Comparison of ENCODE assay signal across 23 mouse cellular contexts in the genomic region with DNA sequence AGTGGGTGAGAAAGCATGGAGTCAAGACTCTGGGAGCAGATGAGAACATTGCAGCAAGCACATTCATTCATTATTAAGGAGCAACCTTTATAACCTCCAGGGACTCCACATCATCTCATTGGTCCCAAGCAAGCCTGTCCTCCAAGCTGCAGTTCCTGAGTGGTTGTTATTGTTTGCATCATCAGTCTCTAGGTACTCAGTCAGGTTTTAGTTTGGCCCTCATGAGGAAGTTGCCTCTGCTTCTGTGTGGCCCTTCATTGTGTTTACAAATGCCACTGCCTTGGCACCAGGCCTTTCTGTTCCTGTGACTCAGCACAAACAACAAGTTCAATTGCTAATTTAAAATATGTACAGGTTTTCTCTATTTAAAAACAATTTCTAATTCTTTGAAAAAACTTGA.
A peak's percentile ranks its signal among the peaks of the same experiment; 100 is the strongest.
DNase-seq lines count a peak whose midpoint lies in the region; ATAC-seq and TF ChIP-seq lines count a peak whose summit lies in the region.
"Had no signal": no experiment of that assay in that cellular context is flagged by ENCODE, and none has a peak within 500 bp of the region (broad histone marks: within the 10 kb centered on the region; RNA-seq: fewer than 3 reads in every experiment).

No protein-coding gene starts in this region.

- H3K27ac ChIP-seq in lung, postnatal 0 days (ENCODE audit: low read length): no peak overlapping the region
- H3K27ac ChIP-seq in MEL (ENCODE audit: control insufficient read depth, low read depth, low read length): no peak overlapping the region
- no peak overlapping the region for H3K27ac ChIP-seq in hindbrain, embryonic 12.5 days
- H3K27ac ChIP-seq: forebrain, embryonic 13.5 days; heart, embryonic 13.5 days had no signal

- TF ChIP-seq CTCF in lung, postnatal 0 days (IDR thresholded peaks at IDR 0.05): no peak
- TF ChIP-seq CTCF in MEL (IDR thresholded peaks at IDR 0.05 in 2 of 3, conservative IDR thresholded peaks at IDR 0.05 in 1 of 3; ENCODE audit: control insufficient read depth in 1 of 3, insufficient read depth in 1 of 3, low read depth in 2 of 3, low read length in 3 of 3, poor library complexity in 1 of 3, severe bottlenecking in 1 of 3): no peak

- no peaks in the 10 kb centered on the region for H3K36me3 ChIP-seq in lung, postnatal 0 days (ENCODE audit: insufficient read depth, low read length)
- peaks cover 0 to 2% of the 10 kb centered on the region in 2 experiments; a peak in 2 of 4 replicates for H3K36me3 ChIP-seq in MEL (ENCODE audit: control insufficient read depth in 1 of 2, insufficient read depth in 2 of 2, low read length in 2 of 2)
- no peaks in the 10 kb centered on the region for H3K36me3 ChIP-seq in hindbrain, embryonic 12.5 days
- H3K36me3 ChIP-seq: heart, embryonic 13.5 days had no signal

- no peak for TF ChIP-seq EP300 in lung, postnatal 0 days (IDR thresholded peaks at IDR 0.05)
- TF ChIP-seq EP300 in MEL (IDR thresholded peaks at IDR 0.05; ENCODE audit: low read depth in 1 of 2, low read length in 2 of 2): peak in 1 of 2 experiments; percentile 30; a peak in 1 of 4 replicates

- no peak overlapping the region for H3K4me2 ChIP-seq in lung, postnatal 0 days (replicated peaks; ENCODE audit: low read depth, low read length)
- no peak overlapping the region for H3K4me2 ChIP-seq in hindbrain, embryonic 12.5 days (replicated peaks)
- H3K4me2 ChIP-seq: forebrain, embryonic 13.5 days; heart, embryonic 13.5 days had no signal

- no peak overlapping the region for H3K4me3 ChIP-seq in lung, postnatal 0 days (ENCODE audit: low read depth, low read length)
- H3K4me3 ChIP-seq in MEL (ENCODE audit: control insufficient read depth in 1 of 2, insufficient read depth in 1 of 2, low read depth in 2 of 2, low read length in 2 of 2): no peak overlapping the region
- no peak overlapping the region for H3K4me3 ChIP-seq in hindbrain, embryonic 12.5 days
- H3K4me3 ChIP-seq: forebrain, embryonic 13.5 days; heart, embryonic 13.5 days had no signal

- no peak for TF ChIP-seq RAD21 in MEL (IDR thresholded peaks at IDR 0.05; ENCODE audit: low read depth, low read length)

- no peaks in the 10 kb centered on the region for H3K4me1 ChIP-seq in lung, postnatal 0 days (ENCODE audit: insufficient read depth, low read depth, low read length)
- H3K4me1 ChIP-seq in MEL (ENCODE audit: control insufficient read depth in 1 of 2, insufficient read depth in 2 of 2, low read length in 2 of 2): peaks cover 0 to 4% of the 10 kb centered on the region in 2 experiments; a peak in 1 of 4 replicates
- no peaks in the 10 kb centered on the region for H3K4me1 ChIP-seq in hindbrain, embryonic 12.5 days
- H3K4me1 ChIP-seq: forebrain, embryonic 13.5 days; heart, embryonic 13.5 days had no signal

- H3K79me2 ChIP-seq in MEL (ENCODE audit: control insufficient read depth, insufficient read depth, low read length, poor library complexity): no peaks in the 10 kb centered on the region

- no peaks in the 10 kb centered on the region for H3K27me3 ChIP-seq in lung, postnatal 0 days (replicated peaks; ENCODE audit: insufficient read depth, low read length)
- no peaks in the 10 kb centered on the region for H3K27me3 ChIP-seq in MEL (ENCODE audit: control insufficient read depth in 1 of 2, insufficient read depth in 2 of 2, low read length in 2 of 2)
- no peaks in the 10 kb centered on the region for H3K27me3 ChIP-seq in hindbrain, embryonic 12.5 days
- H3K27me3 ChIP-seq: forebrain, embryonic 13.5 days; heart, embryonic 13.5 days had no signal

- no peak for ATAC-seq in lung, postnatal 0 days
- ATAC-seq in hindbrain, embryonic 12.5 days (ENCODE audit: low FRiP score): no peak
- ATAC-seq: CD4-positive, CD25-positive, alpha-beta regulatory T cell, adult 4 months; forebrain, embryonic 13.5 days; forebrain, postnatal 0 days; hindbrain, embryonic 16.5 days; inflammation-experienced regulatory T-cells, adult 6 months had no signal

- no peak overlapping the region for H3K9ac ChIP-seq in lung, postnatal 0 days (replicated peaks; ENCODE audit: low read depth)
- no peak overlapping the region for H3K9ac ChIP-seq in MEL (ENCODE audit: control insufficient read depth, low read depth, low read length, poor library complexity, severe bottlenecking)
- H3K9ac ChIP-seq in hindbrain, embryonic 12.5 days: no peak overlapping the region
- H3K9ac ChIP-seq: forebrain, embryonic 13.5 days; forebrain, postnatal 0 days; heart, embryonic 13.5 days had no signal

- peak; percentile 5 for DNase-seq in lung, postnatal 0 days (ENCODE audit: low spot score)
- DNase-seq in lung, postnatal 4 days: no peak
- peak; percentile 61 for DNase-seq in A20 (ENCODE audit: low read depth, low spot score)
- peak; percentile 92 for DNase-seq in MEL (ENCODE audit: low read depth, low spot score)
- DNase-seq in ZHBTc4 (ENCODE audit: low read depth, low spot score): peak; percentile 19
- no peak for DNase-seq in layer of hippocampus, postnatal 25 days (ENCODE audit: extremely low spot score in 1 of 2, low spot score in 1 of 2)
- DNase-seq in frontal cortex, adult 2 months (ENCODE audit: extremely low spot score in 1 of 2, low spot score in 1 of 2): no peak
- DNase-seq: adrenal gland, adult 2 months; adrenal gland, postnatal 25 days; B cell, adult 2 months; cerebellum, adult 18-20 months; cerebellum, adult 9-11 months; cerebellum, postnatal 36 days; forebrain, postnatal 0 days; gastrocnemius, postnatal 36 days; heart, adult 11 months; heart, postnatal 36 days had no signal

- H3K9me3 ChIP-seq in lung, postnatal 0 days (ENCODE audit: low read length): no peaks in the 10 kb centered on the region
- no peaks in the 10 kb centered on the region for H3K9me3 ChIP-seq in MEL (replicated peaks; ENCODE audit: insufficient read depth, low read length)
- no peaks in the 10 kb centered on the region for H3K9me3 ChIP-seq in hindbrain, embryonic 12.5 days (replicated peaks)
- H3K9me3 ChIP-seq: forebrain, embryonic 13.5 days; heart, embryonic 13.5 days had no signal

- no peak for TF ChIP-seq POLR2A in MEL (IDR thresholded peaks at IDR 0.05; ENCODE audit: control insufficient read depth in 1 of 2, insufficient read depth in 1 of 2, low read depth in 1 of 2, low read length in 2 of 2, poor library complexity in 1 of 2)

TF ChIP-seq in MEL, 35 proteins besides CTCF, POLR2A, EP300 and RAD21:
- TF ChIP-seq POLR2AphosphoS2 (IDR thresholded peaks at IDR 0.05; ENCODE audit: low read length) (no peak), MXI1 (IDR thresholded peaks at IDR 0.05; ENCODE audit: low read depth, low read length) (no peak; the same call in 1 of the 2 replicates), ETS1 (IDR thresholded peaks at IDR 0.05; ENCODE audit: low read depth, low read length) (peak; percentile 48; the same call in 1 of the 2 replicates), MAZ (IDR thresholded peaks at IDR 0.05; ENCODE audit: low read depth, low read length) (no peak), JUND (IDR thresholded peaks at IDR 0.05; ENCODE audit: low read depth, low read length) (no peak), CHD1 (IDR thresholded peaks at IDR 0.05; ENCODE audit: low read depth, low read length) (no peak), NRF1 (IDR thresholded peaks at IDR 0.05; ENCODE audit: insufficient read depth, low read depth, low read length, poor library complexity, severe bottlenecking) (peak; percentile 12; the same call in 1 of the 2 replicates), MYB (IDR thresholded peaks at IDR 0.05; ENCODE audit: low read depth, low read length) (no peak), UBTF (IDR thresholded peaks at IDR 0.05; ENCODE audit: borderline replicate concordance, insufficient read depth, low read depth, low read length) (no peak), TCF12 (IDR thresholded peaks at IDR 0.05; ENCODE audit: low read depth, low read length) (no peak), GABPA (IDR thresholded peaks at IDR 0.05; ENCODE audit: low read depth, low read length) (0 out of 2 replicates have a peak, but pooled peaks have one; percentile 38), NELFE (IDR thresholded peaks at IDR 0.05; ENCODE audit: low read depth, low read length) (no peak), POLR2AphosphoS5 (IDR thresholded peaks at IDR 0.05; ENCODE audit: borderline replicate concordance, low read depth, low read length) (no peak), HCFC1 (IDR thresholded peaks at IDR 0.05; ENCODE audit: low read depth, low read length) (peak; percentile 30; the same call in 1 of the 2 replicates), ZKSCAN1 (IDR thresholded peaks at IDR 0.05; ENCODE audit: low read depth, low read length) (no peak), MEF2A (IDR thresholded peaks at IDR 0.05; ENCODE audit: extremely low read depth, insufficient replicate concordance, low read depth, low read length, poor library complexity, severe bottlenecking) (no peak), MAX (IDR thresholded peaks at IDR 0.05; ENCODE audit: low read length) (no peak), KAT2A (conservative IDR thresholded peaks at IDR 0.05; ENCODE audit: low read depth, low read length) (0 out of 2 replicates have a peak, but pooled peaks have one; percentile 12), TAL1 (IDR thresholded peaks at IDR 0.05; ENCODE audit: low read length) (no peak), ZNF384 (IDR thresholded peaks at IDR 0.05; ENCODE audit: low read depth, low read length) (no peak), TBP (IDR thresholded peaks at IDR 0.05; ENCODE audit: low read depth, low read length) (no peak), ELF1 (IDR thresholded peaks at IDR 0.05; ENCODE audit: low read depth, low read length) (peak; percentile 76), CHD2 (IDR thresholded peaks at IDR 0.05; ENCODE audit: low read length) (peak; percentile 91), SIN3A (IDR thresholded peaks at IDR 0.05; ENCODE audit: low read length) (no peak)

Comparison
In these comparisons a context has a peak if more than half of its experiments do, and no peak if none do; other contexts are left out.
1. DNase-seq: peak in lung, postnatal 0 days (single experiment), A20 (single experiment), MEL (single experiment) and ZHBTc4 (single experiment); none in lung, postnatal 4 days (0 of 2), layer of hippocampus, postnatal 25 days (0 of 2) and frontal cortex, adult 2 months (0 of 2).